Mouse (Mus musculus) neutrophil, adult 59 days (primary cell): Measurements from ENCODE around the gene Gm9733. TPM values are rescaled to one million over a fixed set of nuclear protein-coding genes. Genes with fewer than 3 reads are reported as not detected.

Source experiments
- total RNA-seq, 2 experiments: library from RNA; stranded (reverse); gene quantifications; 1 replicate in 1 of 2; 2 replicates in 1 of 2; pipeline ENCODE4 v1.2.4; 2023

Gene Gm9733
- 10 to 100 TPM; 50.0 to 72.0 TPM for total RNA-seq

GRCm38 (mm10) chr3:15332063-15332462, at the start of gene Gm9733:
Gm9733 (minus strand) TSS chr3:15332302.

Other genes with a start within 250 kb of the Gm9733 start
- 10 to 100 TPM; 25.3 to 31.9 TPM for gene Sirpb1a, start 94.2 kb upstream of the Gm9733 start, total RNA-seq
- 10 to 100 TPM; 52.9 to 69.8 TPM for gene Sirpb1b, start 242.8 kb upstream of the Gm9733 start, total RNA-seq